Mouse (Mus musculus): ENCODE results near the gene Pla2g4a.

Gene Pla2g4a

DNA sequence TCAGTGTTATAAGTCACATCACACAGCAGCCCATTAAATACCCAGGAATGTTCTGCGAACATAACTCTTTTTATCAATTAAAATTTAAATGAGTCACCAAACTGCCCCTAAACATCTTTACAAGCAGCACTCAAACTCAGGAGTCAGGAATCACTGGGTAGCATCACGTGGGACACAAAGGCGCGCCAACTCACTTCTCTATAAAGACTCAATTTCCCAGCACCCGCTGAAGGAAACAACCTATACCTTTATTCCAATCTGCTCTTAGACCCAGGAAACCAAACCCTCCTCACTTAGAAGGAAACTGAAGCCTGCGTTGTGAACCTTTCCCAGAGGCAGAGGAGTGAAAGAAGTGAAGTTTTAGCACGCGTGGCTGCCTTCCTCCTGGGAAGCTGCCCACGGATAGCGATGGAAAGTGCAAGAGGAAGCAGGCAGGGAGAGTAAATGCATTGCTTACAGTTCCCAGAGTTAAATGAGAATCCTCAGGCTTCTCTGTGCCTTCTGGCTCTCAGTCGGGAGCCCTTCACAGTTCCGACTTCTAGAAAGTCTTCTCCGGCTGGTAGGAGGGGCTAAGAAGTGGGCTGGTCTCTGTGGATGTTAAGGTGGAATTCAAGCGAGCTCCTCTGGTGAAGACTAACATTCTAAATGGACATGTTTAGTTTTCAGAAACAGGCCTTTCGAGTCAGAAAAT, at the start of gene Pla2g4a:
Gene Pla2g4a, minus strand, starts transcription at position 557 of the 691 bp plus-strand sequence.
- DNase-seq (ENCODE audit: low spot score): peak; percentile 52

DNA sequence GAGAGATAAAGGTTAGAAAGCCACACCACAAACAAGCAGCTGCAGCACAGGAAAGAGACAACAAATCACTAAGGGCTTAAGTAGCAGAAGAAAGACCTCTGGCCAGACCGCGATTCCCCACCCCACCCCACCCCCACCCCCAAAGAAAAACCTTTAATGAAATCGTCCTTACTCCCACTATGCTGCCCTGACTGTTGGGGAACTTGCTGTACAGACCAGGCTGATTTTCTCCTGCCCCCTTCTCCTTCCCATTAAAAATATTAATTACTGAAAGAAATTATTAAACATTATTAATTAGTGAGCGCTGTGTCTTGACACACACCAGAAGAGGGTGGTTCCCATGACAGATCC, 49.5 kb upstream of the Pla2g4a start:
- DNase-seq (ENCODE audit: low spot score): no peak

DNA sequence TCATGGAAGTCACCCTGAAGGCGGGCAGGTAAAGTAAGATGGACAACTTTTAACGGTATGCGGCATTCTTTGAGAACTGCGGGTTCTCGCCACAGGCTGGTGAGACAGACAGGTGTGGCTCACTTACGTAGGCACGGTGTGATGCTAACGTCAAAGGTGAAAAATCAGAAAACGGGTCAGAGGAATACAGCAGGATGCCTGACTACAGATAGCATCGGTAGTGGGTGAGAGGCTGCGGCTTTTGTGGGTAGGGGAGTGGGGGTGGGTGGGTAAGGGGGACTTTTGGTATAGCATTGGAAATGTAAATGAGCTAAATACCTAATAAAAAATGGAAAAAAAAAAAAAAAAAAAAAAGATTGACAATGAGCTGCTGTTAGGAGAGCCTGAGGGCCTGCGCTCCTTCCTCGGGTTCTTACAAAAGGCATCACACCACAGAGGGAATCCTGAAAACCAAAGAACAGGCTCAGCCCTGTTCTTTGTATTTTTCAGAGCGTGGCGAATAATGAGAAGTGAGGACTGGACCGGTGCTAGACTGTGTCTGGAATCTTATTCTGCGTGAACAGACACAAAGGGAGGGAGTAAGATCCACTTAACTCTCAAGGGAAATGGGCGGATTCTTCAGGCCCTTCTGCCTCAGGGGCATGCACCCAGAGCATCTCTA, 49.0 kb upstream of the Pla2g4a start:
- DNase-seq (ENCODE audit: low spot score): no peak

DNA sequence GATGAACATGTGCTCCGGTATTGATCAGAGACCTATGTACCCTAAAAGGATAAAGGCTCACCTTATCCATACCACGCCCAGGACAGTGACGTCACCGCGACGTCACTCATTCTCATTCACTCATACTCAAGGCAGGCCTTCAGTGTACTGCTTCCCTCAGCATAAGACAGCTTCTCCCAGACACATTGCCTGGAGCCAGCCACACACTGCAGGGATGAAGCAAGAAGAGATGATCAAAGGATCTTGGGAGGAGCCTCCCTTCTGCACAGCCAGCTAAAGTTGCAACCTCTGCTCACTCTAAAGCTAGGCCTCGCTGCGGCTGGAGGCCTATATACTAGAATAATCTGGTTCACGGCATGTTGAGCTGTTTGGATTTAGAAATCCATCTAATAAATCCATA, 48.0 kb upstream of the Pla2g4a start:
- no peak for DNase-seq (ENCODE audit: low spot score)

DNA sequence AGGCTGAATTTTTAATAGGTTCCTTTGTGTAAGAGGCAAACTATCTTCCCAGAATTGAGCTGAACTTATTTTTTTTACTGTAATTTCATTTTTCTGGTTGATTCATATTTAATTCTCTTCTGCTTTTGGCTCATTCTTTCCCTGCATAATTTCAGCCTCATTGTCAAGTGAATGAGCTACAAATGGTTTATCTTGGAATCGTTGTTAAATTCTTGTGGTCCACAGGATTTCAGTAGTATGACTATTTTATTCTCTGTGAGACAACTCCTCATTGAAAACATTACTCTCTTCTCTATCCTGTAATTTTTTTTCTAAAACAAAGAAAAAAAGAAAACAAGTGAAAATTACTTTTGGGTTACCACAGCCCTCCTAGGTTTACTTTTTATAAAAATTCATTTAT, 14.5 kb upstream of the Pla2g4a start:
- no peak for DNase-seq (ENCODE audit: low spot score)

DNA sequence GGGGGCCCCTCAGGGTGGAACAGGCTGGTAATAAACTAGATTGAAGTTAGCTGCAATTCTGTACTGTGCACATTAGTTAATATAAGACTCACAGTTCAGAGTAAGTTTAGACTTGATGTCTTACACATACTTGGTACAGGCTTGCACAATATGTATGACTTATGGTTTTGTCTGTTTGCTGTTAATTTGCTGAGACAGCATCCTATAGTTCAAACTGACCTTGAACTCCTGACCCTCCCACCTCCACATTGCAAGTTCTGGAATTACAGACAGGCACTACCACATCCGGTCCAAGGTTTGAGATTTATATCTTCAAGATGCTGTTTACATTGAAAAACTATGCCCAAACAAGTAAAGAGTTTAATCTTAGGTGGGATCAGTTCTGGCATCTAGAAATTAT, 4.7 kb upstream of the Pla2g4a start:
- no peak for DNase-seq (ENCODE audit: low spot score)

DNA sequence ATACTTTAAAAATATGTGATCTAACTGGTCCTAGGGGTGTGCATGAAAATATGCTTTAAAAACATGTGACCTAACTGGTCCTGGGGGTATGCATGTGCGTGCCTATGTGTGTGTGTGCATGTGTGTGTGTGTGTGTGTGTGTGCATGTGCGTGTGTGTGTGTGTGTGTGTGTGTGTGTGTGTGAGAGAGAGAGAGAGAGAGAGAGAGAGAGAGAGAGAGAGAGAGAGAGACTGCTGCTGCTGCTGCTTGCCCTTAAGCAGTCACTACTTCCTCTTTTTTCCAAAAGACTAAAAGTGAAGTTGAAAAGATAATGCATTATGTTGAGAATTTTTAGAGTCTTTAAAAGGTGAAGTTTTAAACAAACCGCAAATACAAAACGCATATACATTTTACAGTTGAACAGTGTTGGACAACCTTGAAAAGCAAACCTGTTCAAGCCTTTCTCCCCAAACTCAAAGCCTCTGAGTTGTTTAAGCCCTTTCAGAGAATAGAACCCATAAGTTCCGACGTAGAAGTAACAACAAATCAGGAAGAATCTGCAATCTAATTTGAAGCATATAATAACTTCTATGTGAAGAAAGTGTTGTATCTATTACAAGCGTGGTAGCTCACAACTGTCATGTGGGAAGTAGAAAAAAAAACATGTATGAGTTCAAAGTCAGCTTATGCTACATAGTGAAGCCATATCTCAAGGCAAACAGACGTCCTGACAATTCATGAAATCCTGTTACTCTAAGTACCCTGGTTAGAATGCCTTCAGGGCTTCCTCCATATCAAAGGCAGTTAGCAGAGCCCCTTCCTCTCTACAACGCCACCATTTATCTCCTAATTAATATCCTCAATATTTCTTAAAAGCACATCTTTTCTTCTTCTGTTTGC, 574 bp upstream of the Pla2g4a start:
- no peak for DNase-seq (ENCODE audit: low spot score)

DNA sequence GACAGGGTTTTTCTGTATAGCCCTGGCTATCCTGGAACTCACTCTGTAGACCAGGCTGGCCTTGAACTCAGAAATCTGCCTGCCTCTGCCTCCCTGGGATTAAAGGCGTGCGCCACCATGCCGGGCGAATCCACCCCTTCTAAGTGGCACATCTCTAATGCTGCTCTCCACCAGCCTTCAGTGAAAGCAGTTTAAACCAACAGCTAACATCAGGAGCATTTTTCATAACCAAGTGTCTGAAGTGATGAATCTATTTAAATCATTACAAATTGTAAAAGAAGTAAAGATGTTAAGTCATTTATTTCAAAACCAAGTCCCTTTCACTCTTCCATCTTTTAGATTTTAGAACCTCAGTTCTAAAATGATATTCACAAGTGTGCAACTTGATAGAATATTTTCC, 839 bp downstream of the Pla2g4a start:
- DNase-seq (ENCODE audit: low spot score): no peak

DNA sequence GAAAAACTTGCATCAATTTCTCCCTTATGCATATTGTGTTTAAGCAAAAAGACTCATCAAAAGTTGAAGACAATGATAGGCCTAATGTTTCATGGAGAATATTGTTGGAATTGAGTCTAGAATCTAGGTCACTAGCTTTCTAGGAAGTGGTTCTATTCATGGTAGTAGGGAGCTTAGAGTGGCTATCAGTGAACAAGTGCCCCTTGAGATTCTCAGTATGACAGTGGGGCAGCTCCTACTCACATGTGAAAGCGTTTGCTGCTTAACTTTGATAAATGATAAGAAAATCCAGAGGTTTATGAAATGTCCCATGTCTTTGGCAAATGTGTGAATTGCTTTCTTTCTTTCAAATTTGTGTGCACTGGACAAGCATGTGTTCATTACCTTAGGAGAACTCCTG, 2.0 kb downstream of the Pla2g4a start:
- no peak for DNase-seq (ENCODE audit: low spot score)

DNA sequence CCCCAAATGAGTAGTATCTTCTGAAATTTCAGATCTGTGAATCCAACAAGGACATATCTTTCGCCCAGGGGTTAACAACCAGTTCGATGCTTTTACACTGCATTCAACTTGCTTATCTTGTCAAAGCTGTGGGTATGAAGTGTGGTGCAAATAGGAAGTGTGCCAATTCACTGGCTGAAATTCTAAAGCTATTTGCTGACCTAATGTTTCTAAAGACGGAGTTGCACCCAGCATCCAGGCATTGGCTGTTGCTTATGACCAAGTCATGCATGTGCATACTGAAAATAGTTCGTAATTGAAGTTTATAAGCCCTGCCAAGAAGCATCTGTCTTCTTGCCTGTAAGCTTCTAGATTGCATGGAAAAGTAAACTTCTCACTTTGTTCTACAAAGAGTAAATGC, 5.6 kb downstream of the Pla2g4a start:
- no peak for DNase-seq (ENCODE audit: low spot score)

DNA sequence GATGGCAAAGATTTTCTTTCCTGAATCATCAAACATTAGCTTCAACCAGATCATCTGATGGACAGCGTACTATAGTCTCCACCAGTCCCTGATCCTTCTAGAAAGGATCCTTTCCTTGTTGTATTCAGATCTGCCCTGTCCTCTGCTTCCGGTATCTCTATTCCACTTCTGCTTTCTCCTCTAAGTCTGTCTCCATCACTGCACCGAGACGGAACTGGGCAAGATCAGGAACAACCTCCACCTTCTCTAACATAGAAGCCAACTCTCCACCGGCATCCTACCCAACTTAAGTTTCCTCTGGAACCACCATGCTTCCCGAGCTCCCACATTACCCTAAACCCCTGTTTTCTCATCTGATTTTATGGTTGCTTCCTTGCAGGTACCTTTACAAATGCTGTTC, 7.1 kb downstream of the Pla2g4a start:
- DNase-seq (ENCODE audit: low spot score): no peak

DNA sequence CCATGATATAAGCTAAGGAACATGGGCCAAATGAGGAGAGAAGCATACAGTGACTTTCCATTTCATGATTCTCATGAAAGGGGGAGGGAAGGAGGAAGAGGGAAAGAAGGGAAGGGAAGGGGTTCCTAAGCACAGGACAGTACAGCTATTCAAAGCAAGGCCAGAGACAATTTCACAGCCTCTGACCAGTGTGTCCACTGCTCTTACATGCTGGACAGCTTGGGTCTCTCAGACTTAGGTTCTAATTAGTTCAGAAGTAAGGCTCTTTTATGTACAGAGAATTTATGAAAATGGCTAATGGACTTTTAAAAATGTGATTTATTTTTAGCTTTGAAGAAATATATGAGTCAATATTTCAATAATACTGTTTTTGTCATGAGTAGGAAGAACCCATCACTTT, 9.0 kb downstream of the Pla2g4a start:
- no peak for DNase-seq (ENCODE audit: low spot score)

DNA sequence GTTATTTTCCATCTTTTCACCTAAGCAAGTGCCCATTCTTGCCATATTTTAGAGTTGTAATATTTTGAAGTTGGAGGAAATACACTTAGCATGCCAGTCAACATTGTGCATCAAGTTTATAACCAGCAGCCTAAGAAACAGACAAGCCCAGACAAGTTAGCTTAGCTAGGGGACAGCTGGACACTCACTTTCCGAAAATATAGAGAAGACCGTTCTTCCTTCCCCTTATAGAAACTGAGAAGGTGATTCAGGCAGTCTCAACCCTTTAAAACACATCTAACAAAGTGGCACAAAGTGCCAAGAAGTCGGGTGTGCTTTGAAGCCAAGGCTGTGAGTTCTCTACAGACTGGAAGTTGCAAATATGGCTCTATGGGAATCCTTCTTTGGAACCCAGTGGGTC, 10.4 kb downstream of the Pla2g4a start:
- DNase-seq (ENCODE audit: low spot score): no peak

DNA sequence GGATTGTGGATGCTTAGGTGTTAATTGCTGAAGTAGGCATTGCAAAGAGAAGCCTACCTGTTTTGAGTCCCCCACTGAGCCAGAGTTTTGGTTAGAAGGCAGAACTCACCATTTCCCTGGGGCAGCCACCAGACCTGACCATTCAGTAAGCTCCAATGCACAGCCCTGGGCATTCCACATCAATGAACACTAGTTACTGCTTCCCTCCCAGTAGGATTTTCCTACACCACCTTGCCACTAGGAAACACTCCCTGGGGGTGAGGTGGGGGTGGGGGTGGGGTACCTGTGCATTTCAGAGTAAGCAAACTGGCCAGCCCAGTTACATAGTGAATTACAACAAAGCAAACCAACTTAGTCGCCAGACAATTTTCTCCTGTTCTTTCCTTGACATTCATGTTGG, 10.8 kb downstream of the Pla2g4a start:
- DNase-seq (ENCODE audit: low spot score): no peak

DNA sequence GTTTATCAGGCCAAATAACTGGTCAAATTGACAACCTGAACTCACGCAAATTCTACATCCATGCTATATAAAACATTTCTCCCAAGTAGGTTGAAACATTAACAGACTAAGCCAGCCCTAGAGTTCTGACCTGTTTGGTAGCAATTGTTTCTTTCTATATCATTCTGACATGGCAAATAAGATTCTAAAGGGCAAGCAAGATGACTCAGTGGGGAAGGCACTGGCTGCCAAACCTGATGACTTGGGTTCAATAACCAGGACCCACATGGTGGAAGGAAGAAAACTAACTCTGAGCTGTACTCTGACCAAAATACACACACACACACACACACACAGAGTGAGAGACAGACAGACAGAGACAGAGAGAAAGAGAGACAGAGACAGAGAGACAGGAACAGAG, 11.8 kb downstream of the Pla2g4a start:
- no peak for DNase-seq (ENCODE audit: low spot score)

DNA sequence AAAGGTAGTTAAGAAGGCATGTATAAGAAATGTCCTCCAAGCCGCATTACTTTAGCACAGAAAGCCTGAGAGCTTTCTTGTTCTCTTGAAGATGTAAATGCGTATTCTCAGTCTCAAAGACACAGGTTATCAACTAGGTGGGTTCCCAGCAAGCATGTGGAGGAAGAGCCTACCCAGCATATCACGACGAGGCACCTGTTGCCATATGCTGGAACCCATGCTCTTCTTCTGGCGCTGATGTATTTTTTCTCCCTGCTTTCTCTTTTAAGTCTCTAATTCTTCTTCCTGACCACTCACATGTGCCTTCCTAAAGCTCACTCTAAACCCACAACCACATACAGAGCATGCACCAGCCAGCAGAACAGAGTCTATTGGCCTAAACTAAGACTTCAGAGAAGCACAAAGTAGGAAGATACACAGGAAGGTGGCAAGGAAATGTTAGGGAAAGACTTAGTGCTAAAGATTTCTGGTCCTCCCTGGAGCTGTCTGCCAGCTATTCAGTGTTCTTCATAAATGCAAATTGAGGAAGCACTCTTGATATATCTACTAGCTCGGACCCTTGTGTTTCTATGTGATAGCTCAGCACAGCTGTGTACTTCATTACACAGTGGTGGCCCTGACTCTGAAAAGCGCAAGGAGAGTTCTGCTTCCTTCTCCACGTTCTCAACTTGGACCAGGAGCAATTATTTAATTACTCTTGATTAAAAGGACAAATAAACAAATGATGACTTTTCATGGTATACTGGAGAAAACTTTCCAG, 12.8 kb downstream of the Pla2g4a start:
- DNase-seq (ENCODE audit: low spot score): no peak

DNA sequence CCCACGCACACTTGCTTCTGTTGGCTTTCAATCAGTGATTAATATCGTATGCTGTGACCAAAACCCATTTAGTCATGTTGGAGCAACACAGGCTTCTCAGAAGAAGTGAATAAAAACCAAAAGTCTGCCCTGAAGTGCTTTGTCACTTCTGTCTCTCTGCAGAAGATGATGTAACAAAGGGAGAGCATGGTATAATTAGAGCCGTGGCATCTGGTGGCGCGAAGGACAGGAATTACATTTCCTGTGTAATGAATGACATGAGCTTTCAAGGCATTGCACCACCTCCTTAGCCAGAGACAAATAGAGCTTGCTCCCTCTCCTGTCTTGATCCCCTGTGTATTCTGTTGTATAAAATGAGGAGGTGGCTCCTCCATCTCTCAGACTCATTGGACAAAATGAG, 14.1 kb downstream of the Pla2g4a start:
- no peak for DNase-seq (ENCODE audit: low spot score)

DNA sequence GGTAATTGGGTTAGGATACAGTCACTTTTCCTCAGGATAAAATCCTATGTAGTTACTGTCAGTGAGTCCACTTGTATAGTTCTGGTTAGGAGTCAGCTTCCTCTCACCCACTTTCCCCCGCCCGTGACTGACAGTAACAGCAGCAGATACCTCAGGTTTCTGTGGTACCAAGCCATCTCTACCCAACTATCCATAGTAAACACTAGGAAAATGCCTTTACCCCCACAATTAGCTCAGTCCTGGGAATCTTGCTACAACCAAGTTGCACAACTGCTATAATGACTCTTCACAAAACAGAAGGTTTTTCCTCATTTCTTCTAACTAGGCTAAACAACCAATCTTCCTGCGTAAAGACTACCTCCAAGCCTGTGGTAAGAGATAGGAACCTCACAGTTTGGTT, 14.7 kb downstream of the Pla2g4a start:
- DNase-seq (ENCODE audit: low spot score): peak; percentile 24

DNA sequence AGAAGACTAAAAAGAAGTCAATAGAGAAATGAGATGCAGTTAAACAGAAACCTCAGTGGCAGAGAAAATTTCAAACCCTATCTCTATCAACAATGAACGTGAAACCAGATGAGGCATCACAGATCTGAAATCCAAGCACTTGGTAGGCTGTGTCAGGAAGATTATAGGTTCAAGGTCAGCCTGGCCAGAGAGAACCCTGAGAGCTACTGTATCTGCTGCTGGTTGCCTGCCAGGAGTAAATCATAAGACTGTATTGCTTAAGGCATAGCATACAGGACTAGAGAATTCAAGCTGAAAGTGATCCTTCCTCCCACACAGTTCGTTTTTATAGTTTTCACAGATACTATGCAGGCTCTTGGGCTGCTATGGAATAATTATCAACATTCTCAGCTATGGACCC, 17.5 kb downstream of the Pla2g4a start:
- DNase-seq (ENCODE audit: low spot score): peak; percentile 77

DNA sequence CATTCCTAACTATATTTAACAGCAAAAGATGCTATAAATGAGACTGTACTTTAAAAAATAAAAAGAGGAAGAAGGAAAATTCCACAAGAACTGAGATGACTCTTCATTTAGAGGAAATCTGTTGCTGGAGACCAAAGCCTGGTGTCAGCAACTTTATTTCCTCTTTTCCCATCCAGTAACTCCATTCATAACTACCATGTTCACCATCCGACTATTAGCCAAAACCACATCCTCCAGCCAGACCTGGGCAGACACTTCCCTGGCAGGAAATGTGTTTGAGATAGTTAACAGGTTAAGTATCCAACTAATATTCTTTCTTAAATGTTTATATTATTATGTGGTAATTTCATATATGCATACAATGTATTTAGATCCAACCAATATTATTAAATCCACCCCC, 20.8 kb downstream of the Pla2g4a start:
- DNase-seq (ENCODE audit: low spot score): no peak

DNA sequence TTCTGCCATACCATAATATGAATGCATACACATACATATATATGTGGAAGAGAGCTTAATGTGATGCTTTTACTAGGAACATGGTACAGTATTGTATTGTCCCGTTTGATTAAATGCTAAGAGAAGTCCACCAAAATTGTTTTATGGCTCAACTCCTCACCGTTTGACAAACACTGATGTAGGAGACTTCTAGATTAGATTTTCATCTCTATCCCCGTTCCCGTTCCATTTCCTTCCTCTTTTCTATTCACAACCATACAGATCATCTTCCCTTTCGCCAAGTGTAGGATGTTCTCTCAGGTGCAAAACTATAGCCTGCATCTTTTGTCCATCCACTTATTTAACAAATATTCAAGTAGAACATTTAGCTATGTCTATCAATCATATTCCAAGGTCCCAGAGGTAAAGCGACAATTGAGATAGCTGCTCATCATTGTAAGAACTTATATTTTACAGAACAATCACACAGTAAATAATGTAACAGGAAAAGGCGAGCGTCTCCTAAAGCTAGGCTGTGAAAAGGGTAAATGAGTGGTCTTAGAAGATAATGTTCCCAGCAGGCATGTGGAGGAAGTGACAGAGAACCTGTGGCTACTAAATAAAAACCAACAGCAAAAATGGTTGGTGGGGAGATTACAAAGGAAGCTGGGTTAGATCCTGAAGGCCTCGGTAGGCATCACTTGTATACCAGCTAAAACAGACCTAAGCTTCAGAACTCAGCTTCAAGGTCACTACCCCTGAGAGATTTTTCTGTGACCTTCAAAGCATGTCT, 21.6 kb downstream of the Pla2g4a start:
- no peak for DNase-seq (ENCODE audit: low spot score)

DNA sequence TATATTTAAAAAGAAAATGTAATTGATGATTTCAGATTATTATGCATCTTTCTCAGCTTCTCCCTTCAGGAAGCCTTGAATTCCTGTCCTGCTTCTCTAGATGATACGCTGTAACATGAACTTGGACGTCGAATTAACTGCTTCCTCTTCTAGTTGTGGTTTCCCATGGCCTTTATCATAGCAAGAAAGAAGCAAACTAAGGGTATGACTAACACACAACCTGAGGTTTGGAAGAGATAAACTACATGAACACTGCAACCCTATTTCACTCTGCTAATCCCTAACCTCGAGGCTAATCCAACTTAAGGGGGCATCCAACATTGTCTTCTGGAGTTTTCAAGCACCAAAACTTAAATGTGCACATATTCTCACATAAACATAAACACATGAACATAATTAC, 23.3 kb downstream of the Pla2g4a start:
- DNase-seq (ENCODE audit: low spot score): no peak
